Mouse (Mus musculus) cerebellum, postnatal 25 days (tissue): ENCODE measurements around the gene Phtf1.

ENCODE experiments used
- DNase-seq, 2 experiments: peaks; one replicate each; pipeline ENCODE4 v3.0.0; 2021; ENCODE audit warnings: mixed read lengths in 2 of 2

Gene Phtf1

DNA sequence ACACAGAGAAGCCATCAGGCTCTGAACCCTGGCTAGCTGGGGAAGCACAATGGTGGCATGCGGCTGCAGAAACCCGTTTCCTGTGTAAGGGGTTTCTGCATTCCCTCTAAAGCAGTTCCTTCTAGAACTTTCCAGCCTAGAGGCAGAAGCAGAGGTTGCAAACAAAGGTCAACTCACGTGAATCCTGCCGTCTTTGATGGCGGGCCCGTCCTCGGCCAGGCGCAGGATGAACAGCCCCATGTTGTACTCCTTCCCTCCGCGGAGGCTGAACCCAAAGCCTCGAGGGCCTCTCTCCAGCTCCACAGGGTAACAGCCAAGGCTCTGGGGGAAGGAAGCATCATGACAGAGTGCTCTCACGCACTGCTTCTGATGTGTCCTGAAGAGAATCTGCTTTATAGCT lies 52.2 kb downstream of the Phtf1 start:
- no peak for DNase-seq

DNA sequence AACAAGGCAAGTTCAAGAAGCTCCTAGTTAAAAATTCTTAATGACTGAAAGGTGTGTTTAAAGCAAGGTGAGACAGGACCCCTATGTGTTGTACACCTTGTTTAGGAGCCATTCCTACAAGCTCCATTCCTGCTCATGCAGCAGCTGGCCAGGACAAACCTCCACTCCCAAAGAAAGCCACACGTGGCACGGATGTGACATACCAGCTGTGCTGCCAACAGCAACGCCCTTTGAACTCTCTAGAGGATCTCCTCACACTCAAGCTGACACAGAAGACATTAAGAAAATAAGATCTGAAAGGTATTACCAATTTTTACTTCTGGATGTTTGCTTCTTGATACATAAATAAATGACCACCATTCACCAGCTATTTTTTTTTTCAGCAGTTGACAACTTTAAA lies 59.0 kb downstream of the Phtf1 start:
- no peak for DNase-seq

DNA sequence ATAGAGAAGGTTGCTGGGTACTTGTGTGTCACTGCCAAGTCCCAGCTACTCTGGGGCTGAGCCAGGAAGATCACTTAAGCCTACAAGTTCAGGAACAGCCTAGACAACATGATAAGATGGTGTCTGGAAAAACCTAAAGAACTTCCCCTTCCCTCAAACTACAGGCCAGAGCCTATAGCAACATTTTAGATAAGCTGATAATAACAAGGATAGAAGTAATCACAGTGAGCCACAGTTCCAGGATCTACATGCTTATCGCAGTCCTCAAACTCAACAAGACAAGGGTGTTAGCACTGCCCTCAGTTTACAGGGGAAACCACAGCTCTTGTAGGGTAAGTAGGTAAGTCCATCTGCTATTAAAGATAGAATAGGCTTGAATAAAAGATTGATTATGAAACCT lies 64.2 kb downstream of the Phtf1 start:
- DNase-seq = no peak

DNA sequence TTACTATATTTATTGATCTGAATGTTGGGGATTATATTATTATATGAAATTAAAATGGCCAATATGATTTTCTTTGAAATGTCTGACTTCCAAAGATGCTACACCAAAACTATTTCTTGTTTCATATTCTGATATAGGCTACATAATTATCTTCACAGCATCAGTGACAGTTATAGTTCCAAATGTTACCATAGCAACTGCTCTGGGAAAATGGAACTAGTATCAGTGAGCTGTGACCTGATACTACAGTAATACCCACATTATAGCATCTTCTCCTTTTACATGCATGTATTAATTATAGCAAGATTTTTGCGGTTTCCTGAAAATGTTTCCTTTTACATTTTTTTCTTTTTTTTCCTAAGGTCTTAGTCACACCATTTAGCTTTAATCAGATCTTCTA lies 64.8 kb downstream of the Phtf1 start:
- no peak for DNase-seq

DNA sequence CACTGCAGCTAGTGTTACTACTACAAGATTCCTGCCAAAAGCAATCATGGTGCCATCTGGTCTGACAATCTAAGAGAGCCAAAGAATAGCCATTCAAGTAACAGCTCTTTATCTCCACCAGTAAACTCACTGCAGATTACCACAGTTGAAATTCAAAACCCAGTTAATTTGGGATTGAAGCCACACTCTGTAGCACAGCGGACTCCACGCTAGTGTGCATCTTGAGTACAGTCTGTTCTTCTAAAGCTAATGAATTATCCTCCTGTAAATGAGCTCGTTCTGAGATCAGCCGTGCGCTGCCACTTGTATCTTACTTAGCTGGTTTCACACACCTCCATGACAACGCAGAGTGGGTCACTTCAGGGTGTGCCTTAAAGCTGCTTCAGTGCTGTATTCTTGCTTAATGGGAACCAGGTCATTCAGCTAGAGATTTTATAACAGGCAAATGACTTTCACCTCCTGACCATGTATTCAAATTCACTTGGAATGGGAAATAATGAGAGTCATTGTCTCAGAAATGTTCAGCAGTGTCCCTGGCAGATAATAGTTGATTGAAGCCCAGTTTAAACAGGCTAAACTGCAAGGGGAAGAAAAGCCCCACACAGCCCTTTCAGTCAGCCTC lies 91.2 kb downstream of the Phtf1 start:
- peak; percentile 48 to 58 for DNase-seq

DNA sequence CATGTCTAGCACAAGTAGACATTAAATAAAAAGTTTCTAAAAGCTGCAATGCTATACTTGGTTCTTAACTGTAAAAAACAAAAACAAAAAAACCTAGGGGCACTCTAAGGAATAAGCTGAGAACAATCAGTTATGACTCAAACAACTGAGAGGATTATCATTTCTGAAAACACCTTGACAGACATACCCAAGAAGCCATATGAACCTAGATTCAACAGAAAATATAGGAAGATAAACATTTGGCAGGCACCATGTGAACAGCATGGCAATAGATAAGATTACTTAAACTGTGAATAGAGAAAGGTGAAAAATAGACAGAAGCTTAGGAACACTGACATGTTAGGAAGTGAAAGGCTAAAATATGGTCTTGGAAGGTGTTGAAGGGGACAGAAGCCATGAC lies 101.5 kb downstream of the Phtf1 start:
- no peak for DNase-seq
